Mouse (Mus musculus): ENCODE results near the gene Olfr129.

DNA sequence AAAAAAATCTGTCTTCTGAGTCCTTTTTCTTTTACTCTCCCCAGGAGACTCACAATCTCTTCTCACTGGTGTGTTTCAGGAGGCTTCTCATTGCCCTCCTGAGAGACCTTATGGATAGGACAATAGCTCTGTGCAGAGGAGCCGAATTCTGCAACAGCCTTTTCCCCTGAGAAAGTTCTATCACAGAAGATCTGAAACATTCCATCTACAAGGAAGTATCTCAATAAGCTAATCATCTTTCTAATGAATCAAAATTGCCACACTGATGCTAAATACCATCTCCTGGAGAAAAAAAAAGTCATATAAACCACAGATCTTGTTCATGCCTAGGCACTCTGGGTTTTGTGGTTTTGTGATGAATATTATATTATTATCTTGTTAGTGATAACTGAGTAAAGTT lies at the start of gene Olfr129:
- TF ChIP-seq CTCF (IDR thresholded peaks at IDR 0.05; ENCODE audit: insufficient read depth, low read length): no peak
- no peak for TF ChIP-seq POLR2A (IDR thresholded peaks at IDR 0.05; ENCODE audit: borderline replicate concordance, extremely low read depth, low read depth, low read length)
